Mouse (Mus musculus) embryonic stem cell, embryonic (primary cell): ENCODE data around the gene Irf8.

Experiments used
- CTCF ChIA-PET, 4 experiments: fragments of 300-600 bp in 2 of 4; fragments of 350-600 bp in 2 of 4; sonication (Branson Sonifier 250); formaldehyde crosslinking; loops; one replicate each; lab custom pipeline; 2022; ENCODE audit warnings: inconsistent platforms in 2 of 4; lab: Charles Lee
- POLR2A ChIA-PET, 4 experiments: fragments of 300-600 bp in 2 of 4; fragments of 350-600 bp in 2 of 4; sonication (Branson Sonifier 250); formaldehyde crosslinking; loops; one replicate each; lab custom pipeline; 2022; ENCODE audit warnings: antibody characterized with exemption in 4 of 4, inconsistent platforms in 1 of 4; lab: Charles Lee

Irf8 gene

DNA sequence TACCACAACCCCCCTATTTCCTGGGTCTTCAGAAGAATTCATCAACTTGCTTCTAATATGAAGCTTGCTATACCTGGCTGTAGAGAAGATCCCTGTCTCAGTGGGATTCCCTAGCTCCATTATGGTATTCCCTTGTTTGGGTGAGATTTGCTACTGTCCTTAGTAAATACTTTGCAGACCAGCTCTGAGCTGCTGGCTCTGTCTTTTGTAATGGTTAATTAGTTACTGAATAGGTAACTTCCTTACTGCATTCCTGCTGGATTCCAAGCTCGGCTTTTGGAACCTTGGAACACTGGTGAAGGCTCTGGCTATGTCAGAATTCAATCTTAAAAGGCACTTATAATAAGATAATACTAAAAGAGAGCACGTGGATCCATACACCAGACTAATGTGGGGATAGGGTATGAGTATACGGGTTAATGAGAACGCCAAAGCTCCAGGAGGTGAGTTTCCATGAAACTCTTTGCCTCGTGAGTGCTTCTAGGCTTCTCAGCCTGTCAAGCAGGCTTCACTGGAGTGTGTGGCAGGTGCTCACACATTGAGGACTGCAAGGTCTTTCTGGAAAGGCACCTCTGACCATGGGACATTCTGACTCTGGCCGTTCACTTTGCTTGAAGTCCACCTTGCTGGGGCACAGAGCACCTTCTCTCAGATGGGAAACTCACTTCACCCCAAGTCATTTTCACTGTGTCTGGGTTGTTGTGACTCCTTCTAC is 67.7 kb downstream of the Irf8 start:
- CTCF ChIA-PET: interaction anchor here in 3 of 4 experiments (0.6 to 1.2 kb wide), 3 partner anchors 106 to 130 kb away, joined by 3 to 4 read pairs (median 3); no protein-coding TSS in a partner anchor
- POLR2A ChIA-PET: interaction anchor here in 3 of 4 experiments (0.6 to 0.9 kb wide), 3 partner anchors 135 to 633 kb away, joined by 3 to 6 read pairs (median 3); no protein-coding TSS in a partner anchor

- CTCF ChIA-PET: interaction anchor here in 1 of 4 experiments (1.0 kb wide), 1 partner anchor 107 kb away, joined by 3 read pairs; no protein-coding TSS in a partner anchor
- POLR2A ChIA-PET: interaction anchor here in 1 of 4 experiments (0.6 kb wide), 2 partner anchors 62 to 145 kb away, joined by 3 read pairs; no protein-coding TSS in a partner anchor
Measured at GRCm38 (mm10) chr8:120804741-120805140, 68.6 kb downstream of the Irf8 start.
